Mouse (Mus musculus) cerebellum, adult 2 months (tissue): ENCODE measurements around the gene Elmo1.

ENCODE experiments used
- CTCF ChIP-seq: fragments of 200-500 bp; IDR thresholded peaks from 2 replicates; pipeline ENCODE4 v1.5.1; 2011; ENCODE audit warnings: low read depth, mild to moderate bottlenecking, control low read depth, low read length, moderate library complexity, borderline replicate concordance; ENCODE audit not compliant: insufficient read depth
- POLR2A ChIP-seq: fragments of 200-500 bp; IDR thresholded peaks from 2 replicates; pipeline ENCODE4 v1.6.1; 2011; ENCODE audit warnings: low read length, control low read depth, borderline replicate concordance; ENCODE audit not compliant: insufficient read depth

DNA sequence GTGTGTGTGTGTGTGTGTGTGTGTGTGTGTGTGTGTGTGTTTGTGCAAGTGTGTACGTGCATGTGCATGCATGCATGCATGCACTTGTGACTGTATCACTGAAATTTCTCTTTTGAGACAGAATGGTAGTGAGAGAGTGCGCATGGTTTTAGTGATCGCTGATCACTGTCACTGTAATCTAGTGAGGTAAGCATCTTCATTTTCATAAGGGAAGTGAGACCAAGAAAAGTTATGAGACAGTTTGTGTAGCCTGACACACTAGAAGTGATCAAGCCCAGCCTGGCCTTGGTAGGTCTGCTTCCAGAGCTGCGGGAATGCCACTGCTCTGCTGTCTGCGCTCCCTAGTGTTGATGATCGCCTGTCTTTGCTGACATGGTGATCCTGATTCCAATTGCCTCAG is 122.3 kb downstream of the Elmo1 start:
- no peak for TF ChIP-seq CTCF
- no peak for TF ChIP-seq POLR2A
